Mouse (Mus musculus): ENCODE results near the gene Cpm.

Gene Cpm

GRCm38 (mm10) chr10:117662316-117663055 is 33.2 kb downstream of the Cpm start:
- DNase-seq (ENCODE audit: low spot score in 2 of 2) = no peak

GRCm38 (mm10) chr10:117663056-117663864 is 34.0 kb downstream of the Cpm start:
- DNase-seq (ENCODE audit: low spot score in 2 of 2) = no peak

- no peak for DNase-seq (ENCODE audit: low spot score in 2 of 2)
Observed at GRCm38 (mm10) chr10:117663865-117664200, 34.5 kb downstream of the Cpm start.

- DNase-seq (ENCODE audit: low spot score in 2 of 2) = no peak
Observed at GRCm38 (mm10) chr10:117664208-117664925, 35.1 kb downstream of the Cpm start.

- no peak for DNase-seq (ENCODE audit: low spot score in 2 of 2)
Observed at GRCm38 (mm10) chr10:117664926-117665209, 35.6 kb downstream of the Cpm start.

GRCm38 (mm10) chr10:117665376-117666275 is 36.3 kb downstream of the Cpm start:
- DNase-seq (ENCODE audit: low spot score in 2 of 2) = no peak

GRCm38 (mm10) chr10:117666361-117666760 is 37.1 kb downstream of the Cpm start:
- no peak for DNase-seq (ENCODE audit: low spot score in 2 of 2)

- DNase-seq (ENCODE audit: low spot score in 2 of 2) = no peak
Observed at GRCm38 (mm10) chr10:117666947-117667630, 37.8 kb downstream of the Cpm start.

GRCm38 (mm10) chr10:117667663-117668507 is 38.6 kb downstream of the Cpm start:
- DNase-seq (ENCODE audit: low spot score in 2 of 2) = no peak

- DNase-seq (ENCODE audit: low spot score in 2 of 2) = no peak
Observed at GRCm38 (mm10) chr10:117668546-117669300, 39.4 kb downstream of the Cpm start.

GRCm38 (mm10) chr10:117669449-117670090 is 40.3 kb downstream of the Cpm start:
- no peak for DNase-seq (ENCODE audit: low spot score in 2 of 2)

- DNase-seq (ENCODE audit: low spot score in 2 of 2) = no peak
Observed at GRCm38 (mm10) chr10:117670092-117670491, 40.8 kb downstream of the Cpm start.

- DNase-seq (ENCODE audit: low spot score in 2 of 2) = no peak
Observed at GRCm38 (mm10) chr10:117670791-117671190, 41.5 kb downstream of the Cpm start.

- no peak for DNase-seq (ENCODE audit: low spot score in 2 of 2)
Observed at GRCm38 (mm10) chr10:117671266-117671665, 42.0 kb downstream of the Cpm start.

- no peak for DNase-seq (ENCODE audit: low spot score in 2 of 2)
Observed at GRCm38 (mm10) chr10:117671930-117672666, 42.8 kb downstream of the Cpm start.

GRCm38 (mm10) chr10:117672693-117673092 is 43.4 kb downstream of the Cpm start:
- DNase-seq (ENCODE audit: low spot score in 2 of 2) = peak in 1 of 2 experiments; percentile 26

GRCm38 (mm10) chr10:117673913-117674312 is 44.6 kb downstream of the Cpm start:
- DNase-seq (ENCODE audit: low spot score in 2 of 2) = no peak

GRCm38 (mm10) chr10:117674359-117675019 is 45.2 kb downstream of the Cpm start:
- DNase-seq (ENCODE audit: low spot score in 2 of 2) = no peak
